Mouse (Mus musculus) G1E (cell line): ENCODE data around the gene Hmgb3.

ENCODE experiments used
- CTCF ChIP-seq: IDR thresholded peaks from 2 replicates; pipeline ENCODE4 v1.5.1; 2012; ENCODE audit warnings: low read depth, low read length, inconsistent platforms, mixed read lengths
- GATA1 ChIP-seq: IDR thresholded peaks from 2 replicates; pipeline ENCODE4 v1.6.1; 2012; ENCODE audit warnings: borderline replicate concordance, low read length, inconsistent platforms, mixed read lengths
- GATA2 ChIP-seq: IDR thresholded peaks from 2 replicates; pipeline ENCODE4 v1.6.1; 2012; ENCODE audit warnings: low read depth, low read length, inconsistent platforms, borderline replicate concordance
- TAL1 ChIP-seq: conservative IDR thresholded peaks from 2 replicates; pipeline ENCODE4 v1.6.1; 2012; ENCODE audit warnings: low read depth, low read length, inconsistent platforms, mixed read lengths

DNA sequence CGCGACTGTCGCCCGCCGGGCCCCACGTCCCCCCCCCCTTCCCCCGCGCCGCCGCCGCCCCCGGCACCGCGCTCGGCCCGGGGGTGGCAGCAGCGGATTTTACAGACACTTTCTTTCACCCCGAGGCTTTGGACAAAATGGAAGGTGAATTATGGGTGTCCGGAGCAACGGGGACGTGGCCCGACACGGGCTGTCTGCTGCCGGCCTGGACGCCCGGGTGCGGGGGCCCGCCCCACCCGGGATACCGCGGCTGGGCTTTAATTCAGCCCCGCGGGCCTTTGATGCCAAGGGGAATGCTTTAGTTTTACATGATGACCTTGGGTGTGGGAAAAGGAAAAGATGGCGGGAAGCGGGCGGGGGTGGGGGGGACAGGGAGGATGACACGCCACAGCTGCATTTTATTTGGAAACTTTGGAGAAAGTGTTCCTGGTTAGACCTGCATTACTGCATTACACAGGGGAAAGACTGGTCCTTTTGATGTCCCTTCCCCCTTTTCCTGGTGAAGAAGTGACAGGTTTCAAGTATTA, 1.3 kb downstream of the Hmgb3 start:
- TF ChIP-seq CTCF (no peak), GATA2 (no peak), GATA1 (no peak), TAL1 (no peak)
